Mouse (Mus musculus): ENCODE results near the gene Prkcb.

The Prkcb gene

GRCm38 (mm10) chr7:122409945-122410344, 121.4 kb downstream of the Prkcb start:
- DNase-seq = no peak

- no peak for DNase-seq
Observed at GRCm38 (mm10) chr7:122410873-122411272, 122.3 kb downstream of the Prkcb start.

GRCm38 (mm10) chr7:122413231-122413630, 124.7 kb downstream of the Prkcb start:
- no peak for DNase-seq

GRCm38 (mm10) chr7:122414146-122414545, 125.6 kb downstream of the Prkcb start:
- no peak for DNase-seq

- no peak for DNase-seq
Observed at GRCm38 (mm10) chr7:122414608-122415007, 126.1 kb downstream of the Prkcb start.

- no peak for DNase-seq
Observed at GRCm38 (mm10) chr7:122415387-122415786, 126.8 kb downstream of the Prkcb start.

GRCm38 (mm10) chr7:122415904-122416303, 127.4 kb downstream of the Prkcb start:
- DNase-seq = no peak

GRCm38 (mm10) chr7:122418551-122418950, 130.0 kb downstream of the Prkcb start:
- no peak for DNase-seq

- no peak for DNase-seq
Observed at GRCm38 (mm10) chr7:122423816-122424215, 135.3 kb downstream of the Prkcb start.

- DNase-seq = no peak
Observed at GRCm38 (mm10) chr7:122429134-122429533, 140.6 kb downstream of the Prkcb start.

- DNase-seq = no peak
Observed at GRCm38 (mm10) chr7:122432401-122432800, 143.8 kb downstream of the Prkcb start.

GRCm38 (mm10) chr7:122433377-122433776, 144.8 kb downstream of the Prkcb start:
- DNase-seq = no peak

GRCm38 (mm10) chr7:122434941-122435340, 146.4 kb downstream of the Prkcb start:
- DNase-seq = no peak

GRCm38 (mm10) chr7:122435561-122435960, 147.0 kb downstream of the Prkcb start:
- DNase-seq = no peak

GRCm38 (mm10) chr7:122437390-122437789, 148.8 kb downstream of the Prkcb start:
- no peak for DNase-seq

- DNase-seq = peak; percentile 70
Observed at GRCm38 (mm10) chr7:122445056-122445455, 156.5 kb downstream of the Prkcb start.

GRCm38 (mm10) chr7:122452671-122453070, 164.1 kb downstream of the Prkcb start:
- no peak for DNase-seq

- peak; percentile 87 for DNase-seq
Observed at GRCm38 (mm10) chr7:122459203-122459965, 170.8 kb downstream of the Prkcb start.

GRCm38 (mm10) chr7:122460020-122460419, 171.5 kb downstream of the Prkcb start:
- no peak for DNase-seq

- peak; percentile 55 for DNase-seq
Observed at GRCm38 (mm10) chr7:122465823-122466549, 177.4 kb downstream of the Prkcb start.

- DNase-seq = no peak
Observed at GRCm38 (mm10) chr7:122466722-122467121, 178.2 kb downstream of the Prkcb start.

GRCm38 (mm10) chr7:122467831-122468230, 179.3 kb downstream of the Prkcb start:
- DNase-seq = no peak

- peak; percentile 85 for DNase-seq
Observed at GRCm38 (mm10) chr7:122470370-122471280, 182.1 kb downstream of the Prkcb start.
